Mouse (Mus musculus) heart, embryonic 13.5 days (tissue): ENCODE data around the gene Tmem132c. TPM values are rescaled to one million over a fixed set of nuclear protein-coding genes. Genes with fewer than 3 reads are reported as not detected.

Experiments
- ATAC-seq: fragments of 200-750 bp; cut with Nextera tagmentation; 2 replicates; pipeline ENCODE4 v1.8.0; 2017; ENCODE audit warnings: moderate TSS enrichment; ENCODE audit not compliant: insufficient number of reproducible peaks, low FRiP score, low TSS enrichment; ENCODE audit errors: extremely low read depth
- H3K27ac ChIP-seq: fragments of 300-500 bp; sonication (generic); replicated peaks from 2 replicates; pipeline ENCODE4 v1.5.1; 2015; ENCODE audit warnings: moderate library complexity, mild to moderate bottlenecking, inconsistent platforms
- H3K27me3 ChIP-seq: fragments of 300-500 bp; sonication (generic); replicated peaks from 2 replicates; pipeline ENCODE4 v1.6.1; 2015; ENCODE audit warnings: mild to moderate bottlenecking, inconsistent platforms
- H3K36me3 ChIP-seq: fragments of 300-500 bp; sonication (generic); 2 replicates; pipeline ENCODE4 v1.6.1; 2015; ENCODE audit warnings: mild to moderate bottlenecking, inconsistent platforms
- H3K4me1 ChIP-seq: fragments of 300-500 bp; sonication (generic); 2 replicates; pipeline ENCODE4 v1.6.1; 2015; ENCODE audit warnings: inconsistent platforms
- H3K4me2 ChIP-seq: fragments of 300-500 bp; sonication (generic); 2 replicates; pipeline ENCODE4 v1.6.1; 2015; ENCODE audit warnings: inconsistent platforms, mild to moderate bottlenecking, moderate library complexity
- H3K4me3 ChIP-seq: fragments of 300-500 bp; sonication (generic); 2 replicates; pipeline ENCODE4 v1.5.1; 2015; ENCODE audit warnings: moderate library complexity, mild to moderate bottlenecking, inconsistent platforms
- H3K9ac ChIP-seq: fragments of 300-500 bp; sonication (generic); 2 replicates; pipeline ENCODE4 v1.6.1; 2015; ENCODE audit warnings: inconsistent platforms, mild to moderate bottlenecking, moderate library complexity
- H3K9me3 ChIP-seq: fragments of 300-500 bp; sonication (generic); 2 replicates; pipeline ENCODE4 v1.6.1; 2016; ENCODE audit warnings: inconsistent platforms
- WGBS: fragments of 180-500 bp; shearing (Covaris S2); methylation state at CpG from one replicate; pipeline ENCODE4 v1.1.7; 2015; ENCODE audit warnings: mixed read lengths; 5-methylcytosine and 5-hydroxymethylcytosine counted together
- polyA plus RNA-seq: library from polyadenylated mRNA; unstranded; fragments of >200 nt; fragmentation: Nextera tagmentation; extraction: Ambion mirVana; gene quantifications from 2 replicates; pipeline ENCODE4 v1.2.1, GENCODE M21; 2015

The Tmem132c gene
- polyA plus RNA-seq, 1 experiment from 2014 or later = 2.9 TPM

GRCm38 (mm10) chr5:127241925-127242762 lies 536 bp downstream of the Tmem132c start:
- no peak overlapping the region for H3K27ac ChIP-seq
- H3K36me3 ChIP-seq = no peaks in the 10 kb centered on the region
- under 1% methylated on average over 71 of the region's 73 CpGs for WGBS
- H3K4me1 ChIP-seq = peaks cover 26% of the 10 kb centered on the region
- peak overlapping the region; percentile 84 for H3K4me2 ChIP-seq
- no peak for ATAC-seq
- peak overlapping the region; percentile 72 for H3K4me3 ChIP-seq
- H3K9ac ChIP-seq = peak overlapping the region; percentile 80
- H3K9me3 ChIP-seq = 0 out of 2 replicates have a peak, but pooled peaks cover 7% of the 10 kb centered on the region
- H3K27me3 ChIP-seq = peaks cover 82% of the 10 kb centered on the region

GRCm38 (mm10) chr5:127242763-127243160 lies 1.2 kb downstream of the Tmem132c start:
- Histone ChIP-seq H3K4me1 (peaks cover 26% of the 10 kb centered on the region), H3K9ac (peak overlapping the region; percentile 80), H3K36me3 (no peaks in the 10 kb centered on the region), H3K4me3 (peak overlapping the region; percentile 72), H3K4me2 (peak overlapping the region; percentile 84), H3K27ac (no peak overlapping the region), H3K9me3 (0 out of 2 replicates have a peak, but pooled peaks cover 7% of the 10 kb centered on the region), H3K27me3 (peaks cover 77% of the 10 kb centered on the region)
- WGBS = 2% methylated on average over 13 of the region's 13 CpGs
- no peak for ATAC-seq

GRCm38 (mm10) chr5:127243209-127243608 lies 1.6 kb downstream of the Tmem132c start:
- H3K4me1 ChIP-seq = peaks cover 26% of the 10 kb centered on the region
- H3K27me3 ChIP-seq = peaks cover 73% of the 10 kb centered on the region
- no peak overlapping the region for H3K27ac ChIP-seq
- H3K4me3 ChIP-seq = peak overlapping the region; percentile 72
- WGBS = 2% methylated on average over 16 of the region's 16 CpGs
- peak overlapping the region; percentile 80 for H3K9ac ChIP-seq
- no peak for ATAC-seq
- no peaks in the 10 kb centered on the region for H3K36me3 ChIP-seq
- H3K4me2 ChIP-seq = peak overlapping the region; percentile 84
- H3K9me3 ChIP-seq = 0 out of 2 replicates have a peak, but pooled peaks cover 7% of the 10 kb centered on the region

GRCm38 (mm10) chr5:127243611-127244010 lies 2.0 kb downstream of the Tmem132c start:
- peaks cover 69% of the 10 kb centered on the region for H3K27me3 ChIP-seq
- H3K4me1 ChIP-seq = peaks cover 26% of the 10 kb centered on the region
- 0 out of 2 replicates have a peak, but pooled peaks cover 7% of the 10 kb centered on the region for H3K9me3 ChIP-seq
- WGBS = 11% methylated on average over 13 of the region's 13 CpGs
- H3K9ac ChIP-seq = peak overlapping the region; percentile 80
- no peak overlapping the region for H3K27ac ChIP-seq
- H3K4me2 ChIP-seq = peak overlapping the region; percentile 84
- no peaks in the 10 kb centered on the region for H3K36me3 ChIP-seq
- ATAC-seq = no peak
- peak overlapping the region; percentile 72 for H3K4me3 ChIP-seq

- Histone ChIP-seq H3K4me1 (no peaks in the 10 kb centered on the region), H3K36me3 (no peaks in the 10 kb centered on the region), H3K4me3 (no peak overlapping the region), H3K9me3 (no peaks in the 10 kb centered on the region; the same call in 1 of the 2 replicates), H3K27me3 (no peaks in the 10 kb centered on the region), H3K27ac (no peak overlapping the region), H3K9ac (no peak overlapping the region), H3K4me2 (no peak overlapping the region)
- 58% methylated on average over 2 of the region's 2 CpGs for WGBS
- ATAC-seq = no peak
These were observed 11.7 kb downstream of the Tmem132c start for GRCm38 (mm10) chr5:127253263-127253662.

- no peak overlapping the region for H3K27ac ChIP-seq
- H3K36me3 ChIP-seq = no peaks in the 10 kb centered on the region
- H3K4me1 ChIP-seq = no peaks in the 10 kb centered on the region
- no peak overlapping the region for H3K9ac ChIP-seq
- WGBS = 55% methylated on average over 11 of the region's 11 CpGs
- H3K4me3 ChIP-seq = no peak overlapping the region
- no peak for ATAC-seq
- H3K9me3 ChIP-seq = no peaks in the 10 kb centered on the region; the same call in 1 of the 2 replicates
- H3K27me3 ChIP-seq = no peaks in the 10 kb centered on the region
- no peak overlapping the region for H3K4me2 ChIP-seq
These were observed 15.5 kb downstream of the Tmem132c start for GRCm38 (mm10) chr5:127256947-127257610.

GRCm38 (mm10) chr5:127262136-127262535 lies 20.5 kb downstream of the Tmem132c start:
- Histone ChIP-seq H3K27ac (no peak overlapping the region), H3K4me1 (no peaks in the 10 kb centered on the region), H3K36me3 (no peaks in the 10 kb centered on the region), H3K4me3 (no peak overlapping the region), H3K27me3 (no peaks in the 10 kb centered on the region), H3K9me3 (no peaks in the 10 kb centered on the region), H3K9ac (no peak overlapping the region), H3K4me2 (no peak overlapping the region)
- ATAC-seq = no peak
- WGBS = 79% methylated on average over 5 of the region's 5 CpGs

GRCm38 (mm10) chr5:127271145-127271544 lies 29.5 kb downstream of the Tmem132c start:
- Histone ChIP-seq H3K9ac (no peak overlapping the region), H3K36me3 (no peaks in the 10 kb centered on the region), H3K9me3 (no peaks in the 10 kb centered on the region), H3K4me3 (no peak overlapping the region), H3K4me2 (no peak overlapping the region), H3K27me3 (no peaks in the 10 kb centered on the region), H3K4me1 (no peaks in the 10 kb centered on the region), H3K27ac (no peak overlapping the region)
- WGBS = 30% methylated on average over 3 of the region's 3 CpGs
- no peak for ATAC-seq

- Histone ChIP-seq H3K9me3 (no peaks in the 10 kb centered on the region), H3K27me3 (no peaks in the 10 kb centered on the region), H3K36me3 (no peaks in the 10 kb centered on the region), H3K4me2 (no peak overlapping the region), H3K9ac (no peak overlapping the region), H3K27ac (no peak overlapping the region), H3K4me3 (no peak overlapping the region), H3K4me1 (peaks cover 20% of the 10 kb centered on the region)
- 73% methylated on average over 9 of the region's 9 CpGs for WGBS
- ATAC-seq = no peak
These were observed 37.9 kb downstream of the Tmem132c start for GRCm38 (mm10) chr5:127279462-127279861.

- Histone ChIP-seq H3K4me1 (peaks cover 20% of the 10 kb centered on the region), H3K4me2 (no peak overlapping the region), H3K9me3 (no peaks in the 10 kb centered on the region), H3K27me3 (no peaks in the 10 kb centered on the region), H3K36me3 (no peaks in the 10 kb centered on the region), H3K27ac (no peak overlapping the region), H3K4me3 (no peak overlapping the region), H3K9ac (no peak overlapping the region)
- 51% methylated on average over 4 of the region's 4 CpGs for WGBS
- ATAC-seq = no peak
These were observed 39.6 kb downstream of the Tmem132c start for GRCm38 (mm10) chr5:127281186-127281585.

GRCm38 (mm10) chr5:127282539-127283123 lies 41.0 kb downstream of the Tmem132c start:
- peak overlapping the region; percentile 28; the same call in 1 of the 2 replicates for H3K27ac ChIP-seq
- ATAC-seq = no peak
- peaks cover 20% of the 10 kb centered on the region for H3K4me1 ChIP-seq
- no peak overlapping the region for H3K4me3 ChIP-seq
- H3K9me3 ChIP-seq = no peaks in the 10 kb centered on the region
- H3K9ac ChIP-seq = no peak overlapping the region
- 20% methylated on average over 6 of the region's 6 CpGs for WGBS
- no peaks in the 10 kb centered on the region for H3K36me3 ChIP-seq
- no peaks in the 10 kb centered on the region for H3K27me3 ChIP-seq
- H3K4me2 ChIP-seq = peak overlapping the region; percentile 31
